Mouse (Mus musculus) heart, postnatal 0 days (tissue): ENCODE data around the gene Ctxn2.

Experiments
- CTCF ChIP-seq: IDR thresholded peaks from 2 replicates; pipeline ENCODE4 v1.5.1; 2016; ENCODE audit warnings: antibody characterized with exemption, control low read depth, low read depth
- EP300 ChIP-seq: IDR thresholded peaks from 2 replicates; pipeline ENCODE4 v1.6.1; 2016; ENCODE audit warnings: antibody characterized with exemption, low read depth

- TF ChIP-seq CTCF = no peak
- no peak for TF ChIP-seq EP300
Measured at GRCm38 (mm10) chr2:125154294-125154693, 17.8 kb downstream of the Ctxn2 start.
